In genomic region chr11:97406094-97406951, GRCm38 (mm10) we compare ENCODE assay signal across 9 mouse cellular contexts. TPM values are rescaled to one million over a fixed set of nuclear protein-coding genes. Genes with fewer than 3 reads are reported as not detected.
DNase-seq lines count a peak whose midpoint lies in the region; ATAC-seq and TF ChIP-seq lines count a peak whose summit lies in the region.
"Had no signal": no experiment of that assay in that cellular context is flagged by ENCODE, and none has a peak within 500 bp of the region (broad histone marks: within the 10 kb centered on the region; RNA-seq: fewer than 3 reads in every experiment).

No protein-coding gene starts in this region.

- DNase-seq in adrenal gland, postnatal 10 days, result peak; percentile 64
- DNase-seq in adrenal gland, adult 18-20 months (ENCODE audit: low spot score in 2 of 2), result no peak
- DNase-seq in right cerebral cortex, postnatal 14 days, result peak; percentile 54
- no peak for DNase-seq in right cerebral cortex, postnatal 25 days
- no peak for DNase-seq in thymus, postnatal 4 days
- no peak for DNase-seq in frontal cortex, postnatal 25 days (ENCODE audit: low spot score in 2 of 2)

- TF ChIP-seq POLR2A in myocyte (IDR thresholded peaks at IDR 0.05; ENCODE audit: insufficient read length, low read depth), result no peak

- 67% methylated on average over 10 of the region's 10 CpGs for WGBS in intestine, postnatal 0 days

- no peaks in the 10 kb centered on the region for H3K9me3 ChIP-seq in intestine, postnatal 0 days (ENCODE audit: control insufficient read depth)
- H3K9me3 ChIP-seq: liver, embryonic 15.5 days had no signal

- H3K27ac ChIP-seq in intestine, postnatal 0 days (ENCODE audit: low read depth, low read length), result no peak overlapping the region
- H3K27ac ChIP-seq: liver, embryonic 15.5 days had no signal

- H3K9ac ChIP-seq in intestine, postnatal 0 days (ENCODE audit: low read depth, low read length), result no peak overlapping the region

- H3K4me2 ChIP-seq in intestine, postnatal 0 days (replicated peaks; ENCODE audit: low read depth), result peak overlapping the region; percentile 27; the same call in 1 of the 2 replicates
- H3K4me2 ChIP-seq in myocyte (ENCODE audit: low read depth), result peak overlapping the region; percentile 80

- no peaks in the 10 kb centered on the region for H3K79me2 ChIP-seq in myocyte (ENCODE audit: control insufficient read depth, insufficient read depth)

- H3K36me3 ChIP-seq in intestine, postnatal 0 days (ENCODE audit: control insufficient read depth, insufficient read depth), result no peaks in the 10 kb centered on the region
- H3K36me3 ChIP-seq in myocyte (ENCODE audit: control insufficient read depth, insufficient read depth), result no peaks in the 10 kb centered on the region
- H3K36me3 ChIP-seq: liver, embryonic 15.5 days had no signal

- peak overlapping the region; percentile 41 for H3ac ChIP-seq in myocyte (ENCODE audit: control insufficient read depth, insufficient read length)

- ATAC-seq in intestine, postnatal 0 days, result no peak

- no peak for TF ChIP-seq CTCF in intestine, postnatal 0 days (IDR thresholded peaks at IDR 0.05; ENCODE audit: low read depth)

- no peaks in the 10 kb centered on the region for H3K4me1 ChIP-seq in intestine, postnatal 0 days (replicated peaks; ENCODE audit: control insufficient read depth, insufficient read depth, low read length)

- H3K27me3 ChIP-seq in intestine, postnatal 0 days (replicated peaks; ENCODE audit: control insufficient read depth, insufficient read depth, low read length), result 0 out of 2 replicates have a peak, but pooled peaks cover 12% of the 10 kb centered on the region
- H3K27me3 ChIP-seq in myocyte (ENCODE audit: control insufficient read depth, insufficient read depth, insufficient read length), result no peaks in the 10 kb centered on the region

- no peak overlapping the region for H3K4me3 ChIP-seq in intestine, postnatal 0 days (ENCODE audit: low read depth, low read length)
- H3K4me3 ChIP-seq in myocyte, result peak overlapping the region; percentile 48
- H3K4me3 ChIP-seq: liver, embryonic 15.5 days had no signal

TF ChIP-seq in myocyte, 11 proteins besides CTCF, POLR2A, EP300 and RAD21:
- TF ChIP-seq TCF12 (IDR thresholded peaks at IDR 0.05; ENCODE audit: insufficient read depth, poor library complexity, severe bottlenecking) (no peak), POLR2AphosphoS2 (IDR thresholded peaks at IDR 0.05; ENCODE audit: insufficient read length, low read depth) (no peak), E2F4 (IDR thresholded peaks at IDR 0.05; ENCODE audit: insufficient read depth) (no peak), TCF3 (IDR thresholded peaks at IDR 0.05; ENCODE audit: insufficient read length, low read depth) (no peak), MYOD1 (IDR thresholded peaks at IDR 0.05; ENCODE audit: control insufficient read depth in 1 of 3, insufficient read length in 2 of 3, low read depth in 2 of 3) (peak in 1 of 3 experiments; percentile 59), MYOG (IDR thresholded peaks at IDR 0.05; ENCODE audit: control insufficient read depth in 1 of 3, insufficient read depth in 1 of 3, insufficient read length in 2 of 3, low read depth in 2 of 3) (peak in 1 of 3 experiments; percentile 65), SRF (IDR thresholded peaks at IDR 0.05; ENCODE audit: control insufficient read depth, insufficient read length, low read depth) (no peak), CEBPB (IDR thresholded peaks at IDR 0.05; ENCODE audit: insufficient read depth, poor library complexity, severe bottlenecking) (no peak), MAX (IDR thresholded peaks at IDR 0.05; ENCODE audit: low read depth) (no peak)

RNA-seq across cellular contexts. Expression of gene Arhgap23, which starts 9.0 kb away (rescaled TPM):
- total RNA-seq in adrenal gland, postnatal 10 days (2021), result 10 to 100 TPM; 30.9 to 32.3 TPM
- 10 to 100 TPM; 22.1 to 25.4 TPM for total RNA-seq in adrenal gland, adult 18-20 months (2021)
- polyA plus RNA-seq in intestine, postnatal 0 days (2015; fragmentation: Nextera tagmentation; extraction: Ambion mirVana), result 3.5 and 4.6 TPM in 2 replicates
- 41.9 TPM for polyA plus RNA-seq in myocyte (2012; fragmentation: generic; extraction: Trizol)

RNA-seq across cellular contexts. Expression of gene Socs7, which starts 44.0 kb away (rescaled TPM):
- total RNA-seq in adrenal gland, postnatal 10 days (2021), result 10 to 100 TPM; 16.9 to 20.1 TPM
- 10 to 100 TPM; 21.1 to 22.2 TPM for total RNA-seq in adrenal gland, adult 18-20 months (2021)
- polyA plus RNA-seq in intestine, postnatal 0 days (2015; fragmentation: Nextera tagmentation; extraction: Ambion mirVana), result 2.4 and 2.5 TPM in 2 replicates
- 19.8 TPM for polyA plus RNA-seq in myocyte (2012; fragmentation: generic; extraction: Trizol)

RNA-seq across cellular contexts. Expression of gene Gpr179, which starts 54.4 kb away (rescaled TPM):
- total RNA-seq in adrenal gland, postnatal 10 days (2021), result 1 to 10 TPM; 3.0 to 3.4 TPM
- total RNA-seq in adrenal gland, adult 18-20 months (2021), result 1 to 10 TPM; 1.3 to 2.0 TPM
- 0.07 and 0.20 TPM in 2 replicates for polyA plus RNA-seq in intestine, postnatal 0 days (2015; fragmentation: Nextera tagmentation; extraction: Ambion mirVana)
- 0.08 TPM for polyA plus RNA-seq in myocyte (2012; fragmentation: generic; extraction: Trizol)
- polyA plus RNA-seq: liver, embryonic 15.5 days had no signal

Comparison
In these comparisons a context has a peak if more than half of its experiments do, and no peak if none do; other contexts are left out.
1. DNase-seq: peak in adrenal gland, postnatal 10 days (single experiment) and right cerebral cortex, postnatal 14 days (single experiment); none in adrenal gland, adult 18-20 months (0 of 2), right cerebral cortex, postnatal 25 days (single experiment), thymus, postnatal 4 days (single experiment) and frontal cortex, postnatal 25 days (0 of 2).